Mouse (Mus musculus): Measurements from ENCODE around the gene Plxnc1. TPM values are rescaled to one million over a fixed set of nuclear protein-coding genes. Genes with fewer than 3 reads are reported as not detected.

Gene Plxnc1
- polyA plus RNA-seq, 1 experiment = 1.6 TPM

GRCm38 (mm10) chr10:94947915-94948675 lies 3.5 kb upstream of the Plxnc1 start:
- no peak for DNase-seq (ENCODE audit: low spot score)

- no peak for DNase-seq (ENCODE audit: low spot score)
Measured at GRCm38 (mm10) chr10:94947386-94947785, 2.8 kb upstream of the Plxnc1 start.

GRCm38 (mm10) chr10:94945206-94945711 lies 624 bp upstream of the Plxnc1 start:
- no peak for DNase-seq (ENCODE audit: low spot score)

- peak; percentile 40 for DNase-seq (ENCODE audit: low spot score)
Measured at GRCm38 (mm10) chr10:94943846-94944690, 567 bp downstream of the Plxnc1 start.

GRCm38 (mm10) chr10:94943401-94943845 lies 1.2 kb downstream of the Plxnc1 start:
- DNase-seq (ENCODE audit: low spot score) = no peak

GRCm38 (mm10) chr10:94942449-94943041 lies 2.1 kb downstream of the Plxnc1 start:
- DNase-seq (ENCODE audit: low spot score) = no peak

- DNase-seq (ENCODE audit: low spot score) = no peak
Measured at GRCm38 (mm10) chr10:94941551-94941950, 3.1 kb downstream of the Plxnc1 start.

- DNase-seq (ENCODE audit: low spot score) = no peak
Measured at GRCm38 (mm10) chr10:94940786-94941185, 3.8 kb downstream of the Plxnc1 start.

- DNase-seq (ENCODE audit: low spot score) = no peak
Measured at GRCm38 (mm10) chr10:94940061-94940460, 4.6 kb downstream of the Plxnc1 start.

- DNase-seq (ENCODE audit: low spot score) = no peak
Measured at GRCm38 (mm10) chr10:94938899-94939298, 5.7 kb downstream of the Plxnc1 start.

GRCm38 (mm10) chr10:94938320-94938719 lies 6.3 kb downstream of the Plxnc1 start:
- DNase-seq (ENCODE audit: low spot score) = no peak

- DNase-seq (ENCODE audit: low spot score) = no peak
Measured at GRCm38 (mm10) chr10:94935270-94935669, 9.4 kb downstream of the Plxnc1 start.

GRCm38 (mm10) chr10:94934151-94934614 lies 10.5 kb downstream of the Plxnc1 start:
- no peak for DNase-seq (ENCODE audit: low spot score)

- DNase-seq (ENCODE audit: low spot score) = no peak
Measured at GRCm38 (mm10) chr10:94931961-94932832, 12.4 kb downstream of the Plxnc1 start.

- no peak for DNase-seq (ENCODE audit: low spot score)
Measured at GRCm38 (mm10) chr10:94928164-94928563, 16.5 kb downstream of the Plxnc1 start.

- DNase-seq (ENCODE audit: low spot score) = no peak
Measured at GRCm38 (mm10) chr10:94926297-94926696, 18.3 kb downstream of the Plxnc1 start.

- no peak for DNase-seq (ENCODE audit: low spot score)
Measured at GRCm38 (mm10) chr10:94924878-94925277, 19.8 kb downstream of the Plxnc1 start.

- no peak for DNase-seq (ENCODE audit: low spot score)
Measured at GRCm38 (mm10) chr10:94924450-94924849, 20.2 kb downstream of the Plxnc1 start.

GRCm38 (mm10) chr10:94923337-94923762 lies 21.3 kb downstream of the Plxnc1 start:
- DNase-seq (ENCODE audit: low spot score) = no peak

GRCm38 (mm10) chr10:94922848-94923247 lies 21.8 kb downstream of the Plxnc1 start:
- DNase-seq (ENCODE audit: low spot score) = no peak

GRCm38 (mm10) chr10:94921751-94922150 lies 22.9 kb downstream of the Plxnc1 start:
- DNase-seq (ENCODE audit: low spot score) = no peak
